Mouse (Mus musculus) testis, adult 2 months (tissue): ENCODE results near the gene Nt5c2.

Source experiments
- CTCF ChIP-seq: fragments of 200-500 bp; IDR thresholded peaks from 2 replicates; pipeline ENCODE4 v1.5.1; 2012; ENCODE audit warnings: low read depth, mild to moderate bottlenecking, inconsistent platforms, low read length, moderate library complexity; ENCODE audit not compliant: control insufficient read depth, insufficient read depth, insufficient replicate concordance
- POLR2A ChIP-seq: fragments of 200-500 bp; IDR thresholded peaks from 2 replicates; pipeline ENCODE4 v1.6.1; 2012; ENCODE audit warnings: low read depth, mild to moderate bottlenecking, inconsistent platforms, low read length, moderate library complexity; ENCODE audit not compliant: control insufficient read depth

GRCm38 (mm10) chr19:47015396-47015795, 443 bp upstream of the Nt5c2 start:
- TF ChIP-seq CTCF (no peak), POLR2A (no peak)
